Mouse (Mus musculus) CD4-positive, CD25-positive, alpha-beta regulatory T cell, adult 2 months (primary cell): ENCODE data around the gene Dennd4a.

Source experiments
- DNase-seq: peaks from one replicate; pipeline ENCODE4 v3.0.0-alpha.2; 2012; ENCODE audit warnings: low read depth, low spot score

Gene Dennd4a

GRCm38 (mm10) chr9:64956337-64956736 is 145.2 kb downstream of the Dennd4a start:
- DNase-seq, result peak; percentile 61

GRCm38 (mm10) chr9:64957276-64957675 is 146.1 kb downstream of the Dennd4a start:
- no peak for DNase-seq

- peak; percentile 97 for DNase-seq
Observed at GRCm38 (mm10) chr9:64960117-64960977, 149.2 kb downstream of the Dennd4a start, which contains the start of gene Ints14. Gene Ints14, plus strand, starts transcription at chr9:64960905.

- no peak for DNase-seq
Observed at GRCm38 (mm10) chr9:64960978-64961320, 149.8 kb downstream of the Dennd4a start.
